Mouse (Mus musculus): ENCODE data around the gene Pitpnb. TPM values are rescaled to one million over a fixed set of nuclear protein-coding genes. Genes with fewer than 3 reads are reported as not detected.

Gene Pitpnb
- polyA plus RNA-seq, 1 experiment from 2014 or later = 33.3 TPM

GRCm38 (mm10) chr5:111376276-111377020 is 45.9 kb downstream of the Pitpnb start:
- WGBS (ENCODE audit: insufficient replicate concordance) = 86% methylated on average over 24 of the region's 24 CpGs
- no peak for ATAC-seq (ENCODE audit: insufficient read depth)
- Histone ChIP-seq H3K27ac (replicated peaks) (no peak overlapping the region), H3K4me1 (replicated peaks) (no peaks in the 10 kb centered on the region), H3K9ac (no peak overlapping the region), H3K27me3 (no peaks in the 10 kb centered on the region), H3K4me2 (no peak overlapping the region), H3K9me3 (replicated peaks) (no peaks in the 10 kb centered on the region), H3K36me3 (replicated peaks) (peaks cover 91% of the 10 kb centered on the region), H3K4me3 (replicated peaks) (no peak overlapping the region)

GRCm38 (mm10) chr5:111378126-111378993 is 47.8 kb downstream of the Pitpnb start:
- Histone ChIP-seq H3K9ac (no peak overlapping the region), H3K4me1 (replicated peaks) (no peaks in the 10 kb centered on the region), H3K4me3 (replicated peaks) (no peak overlapping the region), H3K9me3 (replicated peaks) (no peaks in the 10 kb centered on the region), H3K36me3 (replicated peaks) (peaks cover 85% of the 10 kb centered on the region), H3K27me3 (no peaks in the 10 kb centered on the region), H3K27ac (replicated peaks) (no peak overlapping the region), H3K4me2 (no peak overlapping the region)
- WGBS (ENCODE audit: insufficient replicate concordance) = 69% methylated on average over 7 of the region's 7 CpGs
- ATAC-seq (ENCODE audit: insufficient read depth) = no peak

- Histone ChIP-seq H3K4me1 (replicated peaks) (no peaks in the 10 kb centered on the region), H3K9ac (no peak overlapping the region), H3K36me3 (replicated peaks) (peaks cover 88% of the 10 kb centered on the region), H3K27me3 (no peaks in the 10 kb centered on the region), H3K4me3 (replicated peaks) (no peak overlapping the region), H3K4me2 (no peak overlapping the region), H3K27ac (replicated peaks) (no peak overlapping the region), H3K9me3 (replicated peaks) (no peaks in the 10 kb centered on the region)
- WGBS (ENCODE audit: insufficient replicate concordance) = 75% methylated on average over 5 of the region's 5 CpGs
- ATAC-seq (ENCODE audit: insufficient read depth) = no peak
Observed at GRCm38 (mm10) chr5:111383335-111383734, 52.8 kb downstream of the Pitpnb start.

GRCm38 (mm10) chr5:111390911-111391310 is 60.3 kb downstream of the Pitpnb start:
- Histone ChIP-seq H3K9ac (no peak overlapping the region), H3K4me3 (replicated peaks) (no peak overlapping the region), H3K9me3 (replicated peaks) (no peaks in the 10 kb centered on the region), H3K36me3 (replicated peaks) (peaks cover 21% of the 10 kb centered on the region), H3K27me3 (no peaks in the 10 kb centered on the region), H3K4me1 (replicated peaks) (no peaks in the 10 kb centered on the region), H3K27ac (replicated peaks) (no peak overlapping the region), H3K4me2 (no peak overlapping the region)
- no peak for ATAC-seq (ENCODE audit: insufficient read depth)
- WGBS (ENCODE audit: insufficient replicate concordance) = 72% methylated on average over 10 of the region's 10 CpGs

GRCm38 (mm10) chr5:111391485-111391884 is 60.9 kb downstream of the Pitpnb start:
- 56% methylated on average over 6 of the region's 6 CpGs for WGBS (ENCODE audit: insufficient replicate concordance)
- H3K27me3 ChIP-seq = no peaks in the 10 kb centered on the region
- H3K4me1 ChIP-seq (replicated peaks) = no peaks in the 10 kb centered on the region
- ATAC-seq (ENCODE audit: insufficient read depth) = no peak
- peaks cover 16% of the 10 kb centered on the region for H3K36me3 ChIP-seq (replicated peaks)
- H3K4me3 ChIP-seq (replicated peaks) = no peak overlapping the region
- no peak overlapping the region for H3K27ac ChIP-seq (replicated peaks)
- H3K9me3 ChIP-seq (replicated peaks) = no peaks in the 10 kb centered on the region
- H3K9ac ChIP-seq = no peak overlapping the region
- no peak overlapping the region for H3K4me2 ChIP-seq

- 37% methylated on average over 17 of the region's 17 CpGs for WGBS (ENCODE audit: insufficient replicate concordance)
Observed at GRCm38 (mm10) chr5:111393346-111394197, 63.0 kb downstream of the Pitpnb start.

GRCm38 (mm10) chr5:111394198-111395053 is 63.9 kb downstream of the Pitpnb start:
- H3K9ac ChIP-seq = no peak overlapping the region
- 37% methylated on average over 15 of the region's 15 CpGs for WGBS (ENCODE audit: insufficient replicate concordance)
- H3K4me2 ChIP-seq = no peak overlapping the region

More at GRCm38 (mm10) chr5:111393346-111394197, 63.0 kb downstream of the Pitpnb start:
- Histone ChIP-seq H3K36me3 (replicated peaks) (no peaks in the 10 kb centered on the region), H3K27ac (replicated peaks) (no peak overlapping the region), H3K4me3 (replicated peaks) (no peak overlapping the region), H3K27me3 (peaks cover 10% of the 10 kb centered on the region; the same call in 1 of the 2 replicates), H3K9me3 (replicated peaks) (no peaks in the 10 kb centered on the region), H3K9ac (no peak overlapping the region), H3K4me2 (no peak overlapping the region), H3K4me1 (replicated peaks) (no peaks in the 10 kb centered on the region)
- ATAC-seq (ENCODE audit: insufficient read depth) = no peak

GRCm38 (mm10) chr5:111395771-111396170 is 65.2 kb downstream of the Pitpnb start:
- H3K27me3 ChIP-seq = peaks cover 20% of the 10 kb centered on the region; the same call in 1 of the 2 replicates
- 71% methylated on average over 10 of the region's 10 CpGs for WGBS (ENCODE audit: insufficient replicate concordance)
- H3K9ac ChIP-seq = no peak overlapping the region
- ATAC-seq (ENCODE audit: insufficient read depth) = no peak
- H3K9me3 ChIP-seq (replicated peaks) = no peaks in the 10 kb centered on the region
- H3K36me3 ChIP-seq (replicated peaks) = no peaks in the 10 kb centered on the region
- no peak overlapping the region for H3K27ac ChIP-seq (replicated peaks)
- H3K4me2 ChIP-seq = no peak overlapping the region
- H3K4me3 ChIP-seq (replicated peaks) = no peak overlapping the region
- no peaks in the 10 kb centered on the region for H3K4me1 ChIP-seq (replicated peaks)

More at GRCm38 (mm10) chr5:111394198-111395053, 63.9 kb downstream of the Pitpnb start:
- Histone ChIP-seq H3K4me1 (replicated peaks) (no peaks in the 10 kb centered on the region), H3K36me3 (replicated peaks) (no peaks in the 10 kb centered on the region), H3K4me3 (replicated peaks) (no peak overlapping the region), H3K27ac (replicated peaks) (no peak overlapping the region), H3K9me3 (replicated peaks) (no peaks in the 10 kb centered on the region), H3K27me3 (peaks cover 10% of the 10 kb centered on the region; the same call in 1 of the 2 replicates)
- no peak for ATAC-seq (ENCODE audit: insufficient read depth)

- Histone ChIP-seq H3K9me3 (replicated peaks) (no peaks in the 10 kb centered on the region), H3K36me3 (replicated peaks) (no peaks in the 10 kb centered on the region), H3K27me3 (peaks cover 20% of the 10 kb centered on the region; the same call in 1 of the 2 replicates), H3K4me3 (replicated peaks) (no peak overlapping the region), H3K4me2 (no peak overlapping the region), H3K4me1 (replicated peaks) (no peaks in the 10 kb centered on the region), H3K27ac (replicated peaks) (no peak overlapping the region), H3K9ac (no peak overlapping the region)
- 59% methylated on average over 4 of the region's 4 CpGs for whole genome bisulfite sequencing (ENCODE audit: insufficient replicate concordance)
- no peak for ATAC-seq (ENCODE audit: insufficient read depth)
Observed at GRCm38 (mm10) chr5:111396199-111396598, 65.6 kb downstream of the Pitpnb start.

- Histone ChIP-seq H3K4me2 (no peak overlapping the region), H3K9ac (no peak overlapping the region), H3K36me3 (replicated peaks) (no peaks in the 10 kb centered on the region), H3K4me3 (replicated peaks) (no peak overlapping the region), H3K9me3 (replicated peaks) (no peaks in the 10 kb centered on the region), H3K27me3 (peaks cover 23% of the 10 kb centered on the region; the same call in 1 of the 2 replicates), H3K27ac (replicated peaks) (no peak overlapping the region), H3K4me1 (replicated peaks) (peaks cover 5% of the 10 kb centered on the region)
- ATAC-seq (ENCODE audit: insufficient read depth) = no peak
- 55% methylated on average over 4 of the region's 4 CpGs for WGBS (ENCODE audit: insufficient replicate concordance)
Observed at GRCm38 (mm10) chr5:111398471-111398870, 67.9 kb downstream of the Pitpnb start.
